Mouse (Mus musculus) heart, adult 2 months (tissue): ENCODE measurements around the gene 4833427G06Rik.

Experiments used
- CTCF ChIP-seq: fragments of 200-600 bp; IDR thresholded peaks from 2 replicates; pipeline ENCODE4 v1.8.1; 2022; ENCODE audit warnings: antibody characterized with exemption, mild to moderate bottlenecking, moderate library complexity
- POLR2A ChIP-seq: fragments of 200-500 bp; IDR thresholded peaks from 2 replicates; pipeline ENCODE4 v1.6.1; 2011; ENCODE audit warnings: mild to moderate bottlenecking, low read depth, low read length, control low read depth; ENCODE audit not compliant: insufficient read depth

GRCm38 (mm10) chr9:51041491-51041980 lies 60.3 kb downstream of the 4833427G06Rik start:
- TF ChIP-seq POLR2A (no peak), CTCF (no peak)
